Mouse (Mus musculus) myocyte (in vitro differentiated cells): ENCODE results near the gene 1700122O11Rik. TPM values are rescaled to one million over a fixed set of nuclear protein-coding genes. Genes with fewer than 3 reads are reported as not detected.

ENCODE experiments used
- H3K27me3 ChIP-seq: one replicate; pipeline ENCODE4 v1.6.1; 2011; ENCODE audit not compliant: control insufficient read depth, insufficient read depth, insufficient read length
- H3K36me3 ChIP-seq: one replicate; pipeline ENCODE4 v1.6.1; 2011; ENCODE audit not compliant: control insufficient read depth, insufficient read depth
- H3K4me2 ChIP-seq: one replicate; pipeline ENCODE4 v1.6.1; 2011; ENCODE audit warnings: low read depth, control low read depth
- H3K4me3 ChIP-seq: one replicate; pipeline ENCODE4 v1.5.1; 2011; ENCODE audit warnings: mild to moderate bottlenecking, control low read depth, moderate library complexity
- H3K79me2 ChIP-seq: one replicate; pipeline ENCODE4 v1.6.1; 2011; ENCODE audit not compliant: control insufficient read depth, insufficient read depth
- H3ac ChIP-seq: one replicate; pipeline ENCODE4 v1.6.1; 2011; ENCODE audit not compliant: control insufficient read depth, insufficient read length
- CEBPB ChIP-seq: IDR thresholded peaks from 2 replicates; pipeline ENCODE4 v1.6.1; 2011; ENCODE audit warnings: mild to moderate bottlenecking, moderate library complexity; ENCODE audit not compliant: poor library complexity, insufficient read depth, severe bottlenecking
- E2F4 ChIP-seq: IDR thresholded peaks from one replicate; pipeline ENCODE4 v1.6.1; 2011; ENCODE audit warnings: mild to moderate bottlenecking, control low read depth, moderate library complexity; ENCODE audit not compliant: insufficient read depth
- MAX ChIP-seq: IDR thresholded peaks from one replicate; pipeline ENCODE4 v1.6.1; 2011; ENCODE audit warnings: low read depth, mild to moderate bottlenecking, control low read depth
- MYOD1 ChIP-seq, 3 experiments: IDR thresholded peaks; one replicate each; pipeline ENCODE4 v1.6.1; 2011; ENCODE audit warnings: control low read depth in 2 of 3, low read depth in 2 of 3, mild to moderate bottlenecking in 2 of 3, moderate library complexity in 1 of 3; ENCODE audit not compliant: insufficient read length in 2 of 3, control insufficient read depth in 1 of 3
- MYOG ChIP-seq, 3 experiments: IDR thresholded peaks; one replicate each; pipeline ENCODE4 v1.6.1; 2011; ENCODE audit warnings: control low read depth in 2 of 3, low read depth in 2 of 3, mild to moderate bottlenecking in 2 of 3; ENCODE audit not compliant: insufficient read length in 2 of 3, control insufficient read depth in 1 of 3, insufficient read depth in 1 of 3
- POLR2A ChIP-seq: IDR thresholded peaks from one replicate; pipeline ENCODE4 v1.6.1; 2011; ENCODE audit warnings: low read depth, mild to moderate bottlenecking, control low read depth, moderate library complexity; ENCODE audit not compliant: insufficient read length
- POLR2AphosphoS2 ChIP-seq: IDR thresholded peaks from one replicate; pipeline ENCODE4 v1.6.1; 2011; ENCODE audit warnings: low read depth, control low read depth; ENCODE audit not compliant: insufficient read length
- REST ChIP-seq: IDR thresholded peaks from one replicate; pipeline ENCODE4 v1.6.1; 2011; ENCODE audit warnings: mild to moderate bottlenecking, control low read depth, moderate library complexity; ENCODE audit not compliant: insufficient read depth, insufficient read length
- SRF ChIP-seq: IDR thresholded peaks from one replicate; pipeline ENCODE4 v1.6.1; 2011; ENCODE audit warnings: low read depth; ENCODE audit not compliant: control insufficient read depth, insufficient read length
- TCF12 ChIP-seq: IDR thresholded peaks from one replicate; pipeline ENCODE4 v1.6.1; 2011; ENCODE audit warnings: mild to moderate bottlenecking, control low read depth; ENCODE audit not compliant: poor library complexity, insufficient read depth, severe bottlenecking
- TCF3 ChIP-seq: IDR thresholded peaks from one replicate; pipeline ENCODE4 v1.6.1; 2011; ENCODE audit warnings: low read depth, control low read depth; ENCODE audit not compliant: insufficient read length
- USF1 ChIP-seq: IDR thresholded peaks from one replicate; pipeline ENCODE4 v1.6.1; 2011; ENCODE audit warnings: low read depth, mild to moderate bottlenecking, control low read depth, moderate library complexity
- polyA plus RNA-seq: library from polyadenylated mRNA; unstranded; fragments of >200 nt; fragmentation: generic; extraction: Trizol; gene quantifications from one replicate; pipeline ENCODE4 v1.2.1, GENCODE M21; 2012; ENCODE audit warnings: missing spikeins

The 1700122O11Rik gene
- polyA plus RNA-seq, 1 experiment: not detected

- Histone ChIP-seq H3K27me3 (no peaks in the 10 kb centered on the region), H3K36me3 (no peaks in the 10 kb centered on the region), H3K4me2 (no peak overlapping the region), H3ac (no peak overlapping the region), H3K4me3 (no peak overlapping the region), H3K79me2 (no peaks in the 10 kb centered on the region)
- TF ChIP-seq TCF3: no peak
- TF ChIP-seq POLR2AphosphoS2: no peak
- no peak for TF ChIP-seq TCF12
- TF ChIP-seq POLR2A: no peak
- no peak for TF ChIP-seq MAX
- TF ChIP-seq USF1: no peak
- no peak for TF ChIP-seq MYOD1 (IDR thresholded peaks at IDR 0.05; ENCODE audit: control insufficient read depth in 1 of 3, insufficient read length in 2 of 3, low read depth in 2 of 3)
- no peak for TF ChIP-seq REST
- TF ChIP-seq SRF: no peak
- TF ChIP-seq CEBPB: no peak
- no peak for TF ChIP-seq E2F4
- TF ChIP-seq MYOG (IDR thresholded peaks at IDR 0.05; ENCODE audit: control insufficient read depth in 1 of 3, insufficient read depth in 1 of 3, insufficient read length in 2 of 3, low read depth in 2 of 3): no peak
Observed at GRCm38 (mm10) chr17:48005091-48005490, 33.0 kb downstream of the 1700122O11Rik start.

- TF ChIP-seq CEBPB (no peak), POLR2AphosphoS2 (no peak), TCF12 (no peak), TCF3 (no peak), MYOG (IDR thresholded peaks at IDR 0.05; ENCODE audit: control insufficient read depth in 1 of 3, insufficient read depth in 1 of 3, insufficient read length in 2 of 3, low read depth in 2 of 3) (no peak), MYOD1 (IDR thresholded peaks at IDR 0.05; ENCODE audit: control insufficient read depth in 1 of 3, insufficient read length in 2 of 3, low read depth in 2 of 3) (no peak), MAX (no peak), USF1 (no peak), SRF (no peak), REST (no peak), E2F4 (no peak), POLR2A (no peak)
- H3K4me2 ChIP-seq: no peak overlapping the region
- no peaks in the 10 kb centered on the region for H3K36me3 ChIP-seq
- no peak overlapping the region for H3ac ChIP-seq
- H3K4me3 ChIP-seq: no peak overlapping the region
- no peaks in the 10 kb centered on the region for H3K79me2 ChIP-seq
- no peaks in the 10 kb centered on the region for H3K27me3 ChIP-seq
Observed at GRCm38 (mm10) chr17:48004619-48005018, 33.5 kb downstream of the 1700122O11Rik start.

DNA sequence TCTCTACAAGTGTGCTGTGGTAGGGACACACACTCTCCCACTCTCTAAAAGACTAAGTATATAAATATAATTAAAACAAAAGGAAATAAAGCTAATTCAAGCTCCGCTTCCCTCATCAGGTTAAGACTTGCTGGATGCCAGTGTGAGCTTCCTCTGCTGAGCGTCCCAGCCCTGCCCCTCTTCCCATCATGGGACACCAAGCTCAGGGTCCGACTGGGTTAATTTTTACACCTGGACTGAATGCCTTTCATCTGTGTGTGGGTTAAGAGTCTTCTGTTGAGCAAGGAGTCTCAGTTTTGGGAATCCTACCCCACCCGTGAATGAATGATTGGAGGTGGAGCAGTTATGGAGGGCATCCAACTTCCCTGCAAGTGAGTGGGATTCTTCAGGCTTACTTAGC is 35.6 kb downstream of the 1700122O11Rik start:
- Histone ChIP-seq H3K27me3 (no peaks in the 10 kb centered on the region), H3K4me3 (peak overlapping the region; percentile 23), H3K79me2 (no peaks in the 10 kb centered on the region), H3K4me2 (peak overlapping the region; percentile 88), H3ac (no peak overlapping the region), H3K36me3 (no peaks in the 10 kb centered on the region)
- TF ChIP-seq REST (no peak), TCF12 (no peak), TCF3 (no peak), MAX (no peak)

- TF ChIP-seq POLR2A (peak; percentile 58), MYOG (IDR thresholded peaks at IDR 0.05; ENCODE audit: control insufficient read depth in 1 of 3, insufficient read depth in 1 of 3, insufficient read length in 2 of 3, low read depth in 2 of 3) (peak in 1 of 3 experiments; percentile 4), TCF3 (peak; percentile 39), TCF12 (peak; percentile 64), POLR2AphosphoS2 (peak; percentile 40), MYOD1 (IDR thresholded peaks at IDR 0.05; ENCODE audit: control insufficient read depth in 1 of 3, insufficient read length in 2 of 3, low read depth in 2 of 3) (peak; percentile 88 to 94 (median 91)), REST (no peak), USF1 (no peak)
- no peaks in the 10 kb centered on the region for H3K27me3 ChIP-seq
- no peaks in the 10 kb centered on the region for H3K79me2 ChIP-seq
- H3K4me3 ChIP-seq: peak overlapping the region; percentile 23
- peak overlapping the region; percentile 88 for H3K4me2 ChIP-seq
- no peak overlapping the region for H3ac ChIP-seq
- no peaks in the 10 kb centered on the region for H3K36me3 ChIP-seq
Observed at GRCm38 (mm10) chr17:48001586-48002361, 36.3 kb downstream of the 1700122O11Rik start.

GRCm38 (mm10) chr17:48001157-48001556 is 36.9 kb downstream of the 1700122O11Rik start:
- TF ChIP-seq E2F4: no peak
- TF ChIP-seq CEBPB: no peak
- TF ChIP-seq POLR2AphosphoS2: no peak
- TF ChIP-seq MYOG (IDR thresholded peaks at IDR 0.05; ENCODE audit: control insufficient read depth in 1 of 3, insufficient read depth in 1 of 3, insufficient read length in 2 of 3, low read depth in 2 of 3): no peak
- no peak for TF ChIP-seq SRF
- no peak for TF ChIP-seq TCF12
- TF ChIP-seq MAX: no peak
- TF ChIP-seq USF1: no peak
- no peak for TF ChIP-seq POLR2A
- no peak for TF ChIP-seq TCF3
- TF ChIP-seq REST: no peak
- no peak for TF ChIP-seq MYOD1 (IDR thresholded peaks at IDR 0.05; ENCODE audit: control insufficient read depth in 1 of 3, insufficient read length in 2 of 3, low read depth in 2 of 3)
- H3K4me2 ChIP-seq: peak overlapping the region; percentile 82
- H3K79me2 ChIP-seq: no peaks in the 10 kb centered on the region
- H3K27me3 ChIP-seq: no peaks in the 10 kb centered on the region
- peak overlapping the region; percentile 23 for H3K4me3 ChIP-seq
- H3K36me3 ChIP-seq: no peaks in the 10 kb centered on the region
- H3ac ChIP-seq: no peak overlapping the region
